Mouse (Mus musculus) C2C12 (cell line): ENCODE data around the gene Strn.

ENCODE experiments used
- CEBPB ChIP-seq: IDR thresholded peaks from one replicate; pipeline ENCODE4 v1.6.1; 2011; ENCODE audit warnings: low read depth, mild to moderate bottlenecking, control low read depth, moderate library complexity
- CTCF ChIP-seq: IDR thresholded peaks from one replicate; pipeline ENCODE4 v1.5.1; 2011; ENCODE audit not compliant: control insufficient read depth, insufficient read depth, insufficient read length
- FOSL1 ChIP-seq: IDR thresholded peaks from one replicate; pipeline ENCODE4 v1.8.0; 2011; ENCODE audit warnings: mild to moderate bottlenecking, low read length; ENCODE audit not compliant: poor library complexity, insufficient read depth, severe bottlenecking
- MAX ChIP-seq: IDR thresholded peaks from one replicate; pipeline ENCODE4 v1.6.1; 2011; ENCODE audit warnings: mild to moderate bottlenecking, control low read depth
- MYOD1 ChIP-seq: IDR thresholded peaks from one replicate; pipeline ENCODE4 v1.6.1; 2011; ENCODE audit warnings: low read depth; ENCODE audit not compliant: control insufficient read depth, insufficient read length
- MYOG ChIP-seq: IDR thresholded peaks from one replicate; pipeline ENCODE4 v1.6.1; 2011; ENCODE audit not compliant: control insufficient read depth, insufficient read length; ENCODE audit errors: extremely low read depth
- USF1 ChIP-seq: IDR thresholded peaks from one replicate; pipeline ENCODE4 v1.6.1; 2011; ENCODE audit warnings: low read depth, mild to moderate bottlenecking, control low read depth, moderate library complexity

- no peak for TF ChIP-seq MAX
- TF ChIP-seq CEBPB = no peak
- no peak for TF ChIP-seq CTCF
- TF ChIP-seq MYOG = no peak
- TF ChIP-seq FOSL1 = no peak
- no peak for TF ChIP-seq MYOD1
- no peak for TF ChIP-seq USF1
Measured at GRCm38 (mm10) chr17:78763272-78763671, 26.3 kb upstream of the Strn start.
